Mouse (Mus musculus): Measurements from ENCODE around the gene Trak1.

Gene Trak1

GRCm38 (mm10) chr9:121469711-121470110, 172.4 kb downstream of the Trak1 start:
- CTCF ChIA-PET, result no interaction called here

DNA sequence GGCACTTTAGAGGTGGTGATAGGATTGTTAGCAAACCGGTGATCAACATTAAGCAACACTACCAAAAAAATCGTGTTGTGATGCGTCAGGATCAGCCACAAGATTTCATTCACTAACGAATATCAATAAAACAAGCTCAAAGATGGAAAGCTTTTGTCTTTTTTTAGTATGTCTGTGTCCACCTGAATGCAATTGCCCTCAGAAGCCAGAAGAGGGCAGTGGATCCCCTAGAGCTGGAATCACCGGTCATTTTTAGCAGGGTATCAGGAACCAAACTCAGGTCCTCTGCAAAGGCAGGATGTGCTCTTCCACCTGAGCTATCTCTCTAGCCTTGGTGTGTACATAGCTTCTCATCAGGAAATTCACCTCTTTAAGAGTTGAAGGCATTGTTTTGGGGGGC, 177.5 kb downstream of the Trak1 start:
- CTCF ChIA-PET, result no interaction called here

- CTCF ChIA-PET, result no interaction called here
Observed at GRCm38 (mm10) chr9:121475488-121476452, 178.5 kb downstream of the Trak1 start.

DNA sequence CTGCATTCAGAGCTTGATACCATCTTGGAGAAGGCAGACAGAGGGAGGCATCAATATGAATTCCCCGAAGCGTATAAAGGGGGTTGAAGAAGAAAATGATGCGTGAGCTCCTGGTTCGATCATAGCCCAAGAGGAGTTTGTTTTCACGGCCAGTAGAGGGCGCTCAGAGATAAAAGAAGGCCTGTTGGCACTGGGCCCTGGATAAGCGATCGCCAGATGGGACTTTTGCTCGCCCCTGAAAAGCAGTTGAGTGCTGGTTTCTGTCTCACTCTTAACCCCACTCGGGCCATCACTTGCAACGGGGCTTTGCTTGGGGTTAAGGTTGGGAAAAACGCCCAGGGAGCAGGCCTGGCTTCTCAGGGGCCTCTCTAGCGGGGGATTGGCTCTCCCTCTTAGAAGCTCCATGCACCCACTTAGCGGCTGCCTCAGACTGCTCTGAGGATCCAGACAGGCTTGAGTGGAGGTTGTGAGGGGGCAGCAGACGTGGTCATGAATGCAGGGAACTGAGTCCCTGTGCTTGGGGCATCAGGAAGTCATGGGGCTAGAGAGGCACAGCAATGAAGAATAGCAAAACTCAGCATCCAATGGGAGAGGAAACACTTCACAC, 180.1 kb downstream of the Trak1 start:
- CTCF ChIA-PET, result interaction anchor here (0.6 kb wide), 1 partner anchor 1387 kb away, joined by 3 read pairs; no protein-coding TSS in a partner anchor

DNA sequence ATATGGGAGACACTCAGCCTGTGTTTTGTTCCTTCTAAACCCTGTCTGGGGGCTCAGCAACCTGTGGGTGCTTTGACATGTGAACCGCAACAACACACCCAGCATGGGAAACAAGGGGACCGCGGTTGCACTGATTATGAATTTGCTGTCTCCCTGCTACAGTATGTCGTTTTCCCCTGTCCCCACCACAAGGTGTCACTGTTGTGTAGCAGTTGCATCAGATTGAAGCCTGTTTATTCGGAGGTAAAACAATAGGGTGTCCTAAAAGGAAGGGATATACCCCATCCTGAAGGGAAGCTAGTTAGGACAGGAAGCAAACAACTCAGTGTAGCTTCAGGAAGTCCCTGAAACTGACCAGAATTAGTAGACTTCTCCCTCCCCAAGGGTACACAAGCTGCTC, 182.2 kb downstream of the Trak1 start:
- CTCF ChIA-PET, result interaction anchor here (0.6 kb wide), 1 partner anchor 47 kb away, joined by 4 read pairs; no protein-coding TSS in a partner anchor

DNA sequence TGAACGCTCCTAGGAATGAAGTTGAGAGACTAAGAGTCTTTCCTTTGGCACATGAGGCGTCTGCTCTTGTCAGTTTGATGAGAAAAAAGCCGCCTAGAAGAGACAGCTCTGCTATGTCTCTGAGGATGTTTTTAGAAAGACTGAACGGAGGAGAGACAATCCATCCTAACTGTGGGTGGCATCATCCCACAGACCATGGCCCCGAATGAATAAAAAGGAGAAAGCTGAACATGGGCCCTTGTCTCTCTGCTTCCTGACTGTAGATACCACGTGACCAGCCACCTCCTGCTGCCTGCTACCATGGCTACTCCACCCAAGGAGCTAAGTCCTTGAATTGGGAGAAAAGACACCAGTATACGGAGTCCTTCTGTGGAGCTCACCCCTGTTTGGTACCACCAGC, 189.9 kb downstream of the Trak1 start:
- CTCF ChIA-PET, result no interaction called here

DNA sequence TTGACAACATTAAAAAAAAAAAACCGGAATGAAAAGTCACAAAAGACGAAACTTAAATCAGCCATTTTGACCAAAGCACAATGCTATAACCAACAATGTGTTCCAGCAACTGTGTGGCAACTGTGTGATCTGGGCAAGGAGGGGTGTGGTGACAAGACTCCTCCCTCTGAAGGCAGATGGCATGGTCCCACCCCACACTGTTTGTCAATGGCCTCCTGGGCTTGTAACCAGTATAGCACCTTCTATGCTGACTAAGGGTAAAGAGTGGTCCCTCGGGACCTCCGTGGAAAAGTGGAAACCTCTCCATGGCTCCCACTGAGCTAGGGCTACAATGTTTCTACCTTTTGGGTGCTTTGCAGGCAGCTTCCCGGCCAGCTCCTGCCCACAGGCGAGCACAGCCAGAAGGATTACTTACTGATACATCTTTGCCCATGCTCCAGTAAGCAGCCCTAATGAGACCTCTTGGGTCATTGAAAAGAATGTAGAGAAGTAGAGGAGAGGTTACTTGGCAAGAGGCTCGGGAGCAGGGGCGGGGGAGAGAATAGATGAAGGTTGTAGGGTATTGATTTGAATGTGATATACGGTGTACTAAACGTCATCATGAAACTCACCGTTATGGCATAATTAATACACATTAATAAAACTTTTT, 194.4 kb downstream of the Trak1 start:
- CTCF ChIA-PET, result interaction anchor here (0.6 kb wide), 1 partner anchor 125 kb away, joined by 3 read pairs; no protein-coding TSS in a partner anchor

GRCm38 (mm10) chr9:121494006-121494767, 196.9 kb downstream of the Trak1 start:
- CTCF ChIA-PET, result interaction anchor here (0.6 kb wide), 1 partner anchor 125 kb away, joined by 9 read pairs; no protein-coding TSS in a partner anchor

DNA sequence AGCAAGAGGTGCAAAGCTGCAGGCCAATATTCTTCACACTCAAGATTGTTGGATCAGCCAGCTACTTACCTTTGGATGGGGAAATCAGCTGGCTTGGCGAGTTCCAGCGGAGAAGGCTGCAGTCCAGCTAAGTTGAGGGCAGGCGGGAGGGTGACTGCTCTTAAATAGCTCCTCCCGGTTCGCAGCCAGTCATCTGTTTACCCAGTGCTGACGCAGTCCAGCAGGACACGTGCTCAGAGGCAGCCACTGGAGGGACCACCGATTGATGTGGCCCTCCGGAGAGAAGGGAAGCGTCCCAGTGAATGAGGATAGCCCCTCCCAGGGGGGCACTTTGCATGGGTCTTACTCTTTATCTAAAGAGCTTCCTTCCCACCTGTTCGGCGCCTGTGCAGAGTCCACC, 198.2 kb downstream of the Trak1 start, which contains the start of gene Cck:
Gene Cck (minus strand): TSS at position 166 of the 400 bp plus-strand sequence.
- CTCF ChIA-PET, result interaction anchor here (0.7 kb wide), 1 partner anchor 91 kb away, joined by 11 read pairs; no protein-coding TSS in a partner anchor

DNA sequence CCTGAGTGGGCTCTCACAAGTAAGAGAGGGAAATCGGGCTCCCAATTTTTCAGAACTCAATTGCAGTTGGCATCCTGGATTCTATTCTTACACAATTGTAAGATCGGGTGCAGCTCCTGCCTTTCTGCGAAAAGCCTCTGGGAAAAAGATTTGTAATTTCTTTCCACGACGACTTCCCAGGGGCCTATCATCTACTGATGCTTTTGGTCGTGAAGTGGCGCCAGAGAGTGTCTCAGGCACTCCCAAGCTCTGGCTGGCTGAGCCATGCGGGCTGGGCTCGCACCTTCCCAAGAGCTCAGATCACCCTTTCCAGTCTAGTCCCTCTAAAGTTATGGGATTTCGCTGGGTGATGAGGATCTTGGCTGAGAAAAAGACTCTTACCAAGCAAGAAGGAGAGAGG, 198.8 kb downstream of the Trak1 start:
- CTCF ChIA-PET, result no interaction called here

GRCm38 (mm10) chr9:121505346-121505745, 208.0 kb downstream of the Trak1 start:
- CTCF ChIA-PET, result no interaction called here

- CTCF ChIA-PET, result no interaction called here
Observed at GRCm38 (mm10) chr9:121506478-121507180, 209.3 kb downstream of the Trak1 start.

GRCm38 (mm10) chr9:121511911-121512310, 214.6 kb downstream of the Trak1 start:
- CTCF ChIA-PET, result no interaction called here

- CTCF ChIA-PET, result no interaction called here
Observed at GRCm38 (mm10) chr9:121514462-121514861, 217.2 kb downstream of the Trak1 start.

DNA sequence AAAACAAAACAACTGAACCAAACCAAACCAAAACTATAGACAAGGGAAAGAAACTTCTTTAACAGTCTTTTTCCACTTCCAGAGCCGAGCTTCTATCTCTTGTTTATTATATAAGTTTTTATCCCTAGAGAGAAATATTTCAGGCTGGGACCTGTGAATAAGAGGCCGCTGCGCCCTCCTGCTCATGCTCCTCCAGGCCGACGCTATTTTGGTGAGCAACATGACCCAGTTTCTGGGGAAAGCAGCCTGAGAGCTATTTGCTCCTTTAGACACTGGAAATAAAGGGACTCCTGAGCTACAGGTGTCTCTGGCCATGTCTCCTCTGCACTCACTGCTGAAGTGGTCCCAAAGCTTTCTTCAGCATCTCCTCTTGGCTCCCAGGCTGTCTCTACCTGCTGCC, 222.7 kb downstream of the Trak1 start:
- CTCF ChIA-PET, result no interaction called here
